Mouse (Mus musculus) hematopoietic multipotent progenitor cell, adult 10-12 weeks (in vitro differentiated cells): ENCODE data around the gene Naip5. TPM values are rescaled to one million over a fixed set of nuclear protein-coding genes. Genes with fewer than 3 reads are reported as not detected.

Experiments
- polyA plus RNA-seq: library from polyadenylated mRNA; stranded (reverse); fragments of >175 nt; gene quantifications from 2 replicates; pipeline ENCODE4 v1.2.3, GENCODE M21; 2012; ENCODE audit warnings: low replicate concordance

The Naip5 gene
- polyA plus RNA-seq, result 0.36 TPM in 2 replicates

DNA sequence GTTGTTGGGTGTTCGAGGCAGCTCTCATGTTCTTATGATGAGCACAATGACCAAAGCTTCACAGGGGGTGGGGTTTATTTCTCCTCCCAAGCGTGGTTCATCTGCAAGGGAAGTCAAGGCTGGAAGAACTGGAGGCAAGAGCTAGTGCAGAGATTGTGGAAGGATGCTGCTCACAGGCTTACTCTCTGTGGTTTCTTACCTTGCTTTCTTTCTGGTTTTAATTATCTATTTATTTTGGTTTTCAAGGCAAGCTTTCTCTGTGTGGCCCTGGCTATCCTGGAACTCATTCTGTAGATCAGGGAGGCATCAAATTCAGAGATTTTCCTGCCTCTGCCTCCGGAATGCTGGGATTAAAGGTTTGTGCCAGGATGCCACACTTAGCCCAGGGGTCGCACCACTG lies at the start of gene Naip5:
Gene Naip5 (minus strand): TSS at position 101 of the 400 bp plus-strand sequence.

DNA sequence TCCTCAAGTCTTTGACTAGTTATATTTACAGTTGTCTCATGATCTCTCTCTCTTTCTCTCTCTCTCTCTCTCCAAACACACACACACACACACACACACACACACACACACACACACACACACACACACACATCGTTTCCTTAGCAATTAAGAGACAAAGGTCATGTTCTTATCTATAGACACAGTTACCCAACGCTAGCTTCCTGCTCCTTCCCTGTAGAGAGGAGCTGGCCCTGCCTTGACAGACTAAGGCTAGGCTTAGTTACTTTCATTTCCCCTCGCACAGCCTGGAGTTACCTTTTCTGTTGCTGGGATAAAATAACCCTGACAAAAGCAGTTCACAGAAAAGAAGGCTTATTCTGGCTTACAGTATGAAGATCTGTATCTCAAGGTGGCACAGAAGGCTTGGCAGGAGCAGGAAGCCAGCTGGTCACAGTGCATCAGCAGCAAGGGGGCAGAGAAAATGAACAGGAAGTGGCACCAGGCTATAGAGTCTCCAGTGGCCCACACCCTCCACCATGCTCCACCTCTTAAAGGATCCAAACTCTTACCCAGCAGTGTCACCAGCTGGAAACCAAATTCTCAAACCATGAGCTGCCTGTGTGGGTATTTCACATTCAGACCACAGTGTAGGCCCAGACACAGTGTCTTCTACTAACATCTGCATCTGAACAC lies 44.3 kb downstream of the Naip5 start, which contains the start of gene Naip2:
Gene Naip2 (minus strand): TSS at position 434 of the 675 bp plus-strand sequence.

Other genes starting within 250 kb of the Naip5 start
- gene Mccc2, start 230.7 kb downstream of the Naip5 start, polyA plus RNA-seq, result 13.4 and 13.5 TPM in 2 replicates
- gene Bdp1, start 142.3 kb downstream of the Naip5 start, polyA plus RNA-seq, result 6.6 and 12.9 TPM in 2 replicates
- gene Serf1, start 138.3 kb downstream of the Naip5 start, polyA plus RNA-seq, result 5.0 and 11.4 TPM in 2 replicates
- 26.7 and 44.3 TPM in 2 replicates for gene Smn1, start 121.5 kb downstream of the Naip5 start, polyA plus RNA-seq
- gene Naip2, start 44.2 kb downstream of the Naip5 start, polyA plus RNA-seq, result 0.91 and 1.3 TPM in 2 replicates
- gene Naip6, start 71.4 kb upstream of the Naip5 start, polyA plus RNA-seq, result 0.48 and 0.52 TPM in 2 replicates
- gene Naip1, start 206.5 kb upstream of the Naip5 start, polyA plus RNA-seq, result 0.02 and 0.10 TPM in 2 replicates
- gene Gtf2h2, start 246.3 kb upstream of the Naip5 start, polyA plus RNA-seq, result 14.2 and 15.3 TPM in 2 replicates